Mouse (Mus musculus) heart, embryonic 15.5 days (tissue): ENCODE measurements around the gene Synpo2. TPM values are rescaled to one million over a fixed set of nuclear protein-coding genes. Genes with fewer than 3 reads are reported as not detected.
A peak's percentile ranks its signal among the peaks of the same experiment; 100 is the strongest.

Experiments used
- ATAC-seq: fragments of 200-750 bp; cut with Nextera tagmentation; replicated peaks from 2 replicates; pipeline ENCODE4 v1.8.0; 2017; ENCODE audit warnings: low read depth, moderate TSS enrichment; ENCODE audit not compliant: insufficient number of reproducible peaks, insufficient read depth, low FRiP score
- H3K27ac ChIP-seq: fragments of 300-500 bp; sonication (generic); 2 replicates; pipeline ENCODE4 v1.5.1; 2015; ENCODE audit warnings: mild to moderate bottlenecking, inconsistent platforms
- H3K27me3 ChIP-seq: fragments of 300-500 bp; sonication (generic); 2 replicates; pipeline ENCODE4 v1.6.1; 2015; ENCODE audit warnings: inconsistent platforms
- H3K36me3 ChIP-seq: fragments of 300-500 bp; sonication (generic); 2 replicates; pipeline ENCODE4 v1.6.1; 2015; ENCODE audit warnings: mild to moderate bottlenecking, inconsistent platforms
- H3K4me1 ChIP-seq: fragments of 300-500 bp; sonication (generic); replicated peaks from 2 replicates; pipeline ENCODE4 v1.6.1; 2015; ENCODE audit warnings: inconsistent platforms
- H3K4me2 ChIP-seq: fragments of 300-500 bp; sonication (generic); 2 replicates; pipeline ENCODE4 v1.6.1; 2015; ENCODE audit warnings: inconsistent platforms, mild to moderate bottlenecking, moderate library complexity
- H3K4me3 ChIP-seq: fragments of 300-500 bp; sonication (generic); 2 replicates; pipeline ENCODE4 v1.5.1; 2015; ENCODE audit warnings: mild to moderate bottlenecking, inconsistent platforms
- H3K9ac ChIP-seq: fragments of 300-500 bp; sonication (generic); 2 replicates; pipeline ENCODE4 v1.6.1; 2015; ENCODE audit warnings: mild to moderate bottlenecking, inconsistent platforms
- H3K9me3 ChIP-seq: fragments of 300-500 bp; sonication (generic); replicated peaks from 2 replicates; pipeline ENCODE4 v1.6.1; 2016; ENCODE audit warnings: inconsistent platforms
- WGBS: fragments of 180-500 bp; shearing (Covaris S2); methylation state at CpG from one replicate; pipeline ENCODE4 v1.1.7; 2015; ENCODE audit warnings: mixed read lengths; 5-methylcytosine and 5-hydroxymethylcytosine counted together
- polyA plus RNA-seq: library from polyadenylated mRNA; unstranded; fragments of >200 nt; fragmentation: Nextera tagmentation; extraction: Ambion mirVana; gene quantifications from 2 replicates; pipeline ENCODE4 v1.2.1, GENCODE M21; 2015

Gene Synpo2
- polyA plus RNA-seq, 1 experiment from 2014 or later: 11.9 TPM

GRCm38 (mm10) chr3:123061931-123062330, 174.0 kb downstream of the Synpo2 start:
- Histone ChIP-seq H3K4me1 (peaks cover 8% of the 10 kb centered on the region), H3K27me3 (no peaks in the 10 kb centered on the region), H3K27ac (no peak overlapping the region), H3K36me3 (no peaks in the 10 kb centered on the region), H3K9me3 (no peaks in the 10 kb centered on the region), H3K4me3 (no peak overlapping the region), H3K9ac (no peak overlapping the region), H3K4me2 (no peak overlapping the region)
- no peak for ATAC-seq
- 67% methylated on average over 2 of the region's 2 CpGs for WGBS

- ATAC-seq: no peak
- no peak overlapping the region for H3K4me2 ChIP-seq
- no peak overlapping the region for H3K9ac ChIP-seq
- no peaks in the 10 kb centered on the region for H3K36me3 ChIP-seq
- 89% methylated on average over 1 of the region's 1 CpGs for WGBS
- peaks cover 5% of the 10 kb centered on the region for H3K4me1 ChIP-seq
- H3K4me3 ChIP-seq: no peak overlapping the region
- H3K27ac ChIP-seq: no peak overlapping the region
- H3K27me3 ChIP-seq: no peaks in the 10 kb centered on the region
- no peaks in the 10 kb centered on the region for H3K9me3 ChIP-seq
These were observed 177.1 kb downstream of the Synpo2 start for GRCm38 (mm10) chr3:123058832-123059231.

- Histone ChIP-seq H3K9me3 (peaks cover 3% of the 10 kb centered on the region; the same call in 1 of the 2 replicates), H3K9ac (no peak overlapping the region), H3K36me3 (no peaks in the 10 kb centered on the region), H3K4me1 (peaks cover 6% of the 10 kb centered on the region), H3K27me3 (no peaks in the 10 kb centered on the region), H3K27ac (no peak overlapping the region), H3K4me3 (no peak overlapping the region), H3K4me2 (no peak overlapping the region)
- ATAC-seq: no peak
- WGBS: 31% methylated on average over 5 of the region's 5 CpGs
These were observed 181.8 kb downstream of the Synpo2 start for GRCm38 (mm10) chr3:123054178-123054577.

DNA sequence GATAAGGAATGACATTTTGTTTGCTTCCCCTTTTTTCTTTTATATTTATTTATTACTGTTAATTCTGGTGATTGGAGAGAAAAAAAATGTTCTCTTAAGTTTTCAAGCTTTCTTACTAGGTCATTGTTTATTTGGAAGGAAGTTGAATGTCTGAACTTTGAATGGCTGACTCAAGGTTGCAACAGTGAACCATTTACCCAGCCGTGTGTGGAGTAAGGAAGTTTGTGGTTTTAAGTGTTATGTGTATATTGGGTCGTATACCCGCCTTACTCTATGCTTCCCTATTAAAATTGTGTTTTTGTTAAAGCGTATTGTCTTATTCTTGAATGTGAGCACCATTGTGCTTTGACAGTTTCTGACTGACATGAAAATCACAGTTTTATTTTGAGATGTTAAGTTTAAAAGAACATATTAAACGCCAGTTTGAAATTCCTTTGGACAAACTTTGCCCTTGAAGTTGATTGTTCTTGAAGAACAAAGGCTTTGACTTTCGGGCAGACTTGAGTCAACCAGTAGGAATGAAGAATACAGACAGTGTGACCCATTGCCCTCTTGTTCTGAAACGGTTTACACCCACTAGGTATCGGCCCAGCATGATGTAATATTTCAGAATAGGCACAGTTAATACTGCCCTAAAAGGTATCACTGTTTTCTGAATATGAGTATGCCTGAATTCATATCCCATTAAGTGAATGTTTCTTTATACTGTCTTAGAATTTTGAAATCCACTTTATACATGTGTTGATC, 182.6 kb downstream of the Synpo2 start:
- H3K9ac ChIP-seq: no peak overlapping the region
- no peak overlapping the region for H3K27ac ChIP-seq
- peaks cover 3% of the 10 kb centered on the region; the same call in 1 of the 2 replicates for H3K9me3 ChIP-seq
- ATAC-seq: no peak
- peaks cover 6% of the 10 kb centered on the region for H3K4me1 ChIP-seq
- 58% methylated on average over 8 of the region's 8 CpGs for WGBS
- no peak overlapping the region for H3K4me3 ChIP-seq
- H3K27me3 ChIP-seq: no peaks in the 10 kb centered on the region
- no peak overlapping the region for H3K4me2 ChIP-seq
- H3K36me3 ChIP-seq: no peaks in the 10 kb centered on the region

GRCm38 (mm10) chr3:123042308-123042707, 193.6 kb downstream of the Synpo2 start:
- no peak overlapping the region for H3K4me3 ChIP-seq
- no peak overlapping the region for H3K27ac ChIP-seq
- H3K4me1 ChIP-seq: peaks cover 7% of the 10 kb centered on the region
- no peak overlapping the region for H3K9ac ChIP-seq
- WGBS: 79% methylated on average over 1 of the region's 1 CpGs
- no peaks in the 10 kb centered on the region for H3K9me3 ChIP-seq
- H3K27me3 ChIP-seq: no peaks in the 10 kb centered on the region
- no peak for ATAC-seq
- no peaks in the 10 kb centered on the region for H3K36me3 ChIP-seq
- H3K4me2 ChIP-seq: no peak overlapping the region

DNA sequence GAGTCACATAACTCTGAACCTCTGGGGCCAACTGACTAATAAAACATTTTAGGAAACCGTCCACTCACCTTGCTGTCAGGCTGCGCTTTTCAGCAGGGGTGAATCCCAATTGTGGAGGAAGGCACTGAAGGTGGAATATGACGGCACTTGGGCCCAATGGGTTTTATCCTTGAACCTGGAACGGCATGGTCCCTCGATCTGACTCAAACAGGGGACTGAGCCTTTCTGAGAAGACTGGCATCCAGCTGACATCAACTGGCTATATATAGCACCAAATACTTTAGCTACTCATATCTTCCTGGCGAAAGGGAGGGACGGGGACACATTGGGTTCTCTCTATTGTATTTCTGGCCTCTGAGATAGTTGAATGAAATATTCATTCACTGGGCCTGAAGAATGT, 201.2 kb downstream of the Synpo2 start, which contains the start of gene Myoz2:
Gene Myoz2 (minus strand): TSS at position 264 of the 400 bp plus-strand sequence.
- peak within 1 kb of the TSS; percentile 89 for H3K27ac ChIP-seq
- H3K36me3 ChIP-seq: no peaks in the 10 kb centered on the region
- H3K9me3 ChIP-seq: no peaks in the 10 kb centered on the region
- no peaks in the 10 kb centered on the region for H3K27me3 ChIP-seq
- peak within 1 kb of the TSS; percentile 50 for H3K4me2 ChIP-seq
- H3K9ac ChIP-seq: peak within 1 kb of the TSS; percentile 28
- WGBS: 37% methylated on average over 7 of the region's 7 CpGs
- peak within 1 kb of the TSS; percentile 46 for H3K4me3 ChIP-seq
- H3K4me1 ChIP-seq: peaks cover 19% of the 10 kb centered on the region
- ATAC-seq: peak; percentile 88

GRCm38 (mm10) chr3:123033804-123034203, 202.1 kb downstream of the Synpo2 start:
- H3K4me1 ChIP-seq: peaks cover 15% of the 10 kb centered on the region
- 54% methylated on average over 8 of the region's 8 CpGs for WGBS
- H3K9ac ChIP-seq: peak overlapping the region; percentile 28
- no peaks in the 10 kb centered on the region for H3K36me3 ChIP-seq
- ATAC-seq: no peak
- peak overlapping the region; percentile 46 for H3K4me3 ChIP-seq
- peak overlapping the region; percentile 89 for H3K27ac ChIP-seq
- H3K9me3 ChIP-seq: no peaks in the 10 kb centered on the region
- no peaks in the 10 kb centered on the region for H3K27me3 ChIP-seq
- peak overlapping the region; percentile 50 for H3K4me2 ChIP-seq

Other genes starting within 250 kb of the Synpo2 start
- gene Myoz2, start 201.1 kb downstream of the Synpo2 start, polyA plus RNA-seq: 178 and 261 TPM in 2 replicates
- gene Sec24d, start 31.3 kb upstream of the Synpo2 start, polyA plus RNA-seq: 61.9 and 75.0 TPM in 2 replicates
- gene Mettl14, start 150.0 kb upstream of the Synpo2 start, polyA plus RNA-seq: 18.3 and 19.9 TPM in 2 replicates
- gene Prss12, start 210.8 kb upstream of the Synpo2 start, polyA plus RNA-seq: 3.6 and 5.7 TPM in 2 replicates